Comparison of ENCODE assay signal across 8 mouse cellular contexts in genomic region chr15:79723439-79723838, GRCm38 (mm10). TPM values are rescaled to one million over a fixed set of nuclear protein-coding genes. Genes with fewer than 3 reads are reported as not detected.
DNase-seq lines count a peak whose midpoint lies in the region; ATAC-seq and TF ChIP-seq lines count a peak whose summit lies in the region.

No protein-coding gene starts in this region.

- DNase-seq in forebrain, embryonic 11.5 days (ENCODE audit: low spot score), result no peak
- DNase-seq in right cerebral cortex, postnatal 14 days, result peak; percentile 44
- no peak for DNase-seq in right cerebral cortex, postnatal 36 days (ENCODE audit: low spot score in 2 of 2)
- peak; percentile 25 for DNase-seq in embryo, embryonic 10.5 days (ENCODE audit: low spot score)
- DNase-seq in kidney, adult 2 months, result peak; percentile 70
- no peak for DNase-seq in urinary bladder, postnatal 25 days (ENCODE audit: low spot score)

- no peak for TF ChIP-seq POLR2A in kidney, adult 2 months (IDR thresholded peaks at IDR 0.05; ENCODE audit: low read depth, low read length)

- no peaks in the 10 kb centered on the region for H3K27me3 ChIP-seq in forebrain, embryonic 15.5 days
- H3K27me3 ChIP-seq in forebrain, embryonic 11.5 days (ENCODE audit: control insufficient read depth, insufficient read depth, low read length), result no peaks in the 10 kb centered on the region
- no peaks in the 10 kb centered on the region for H3K27me3 ChIP-seq in kidney, adult 2 months (replicated peaks; ENCODE audit: control insufficient read depth, insufficient read depth, low read length)
- H3K27me3 ChIP-seq in midbrain, embryonic 16.5 days (ENCODE audit: control insufficient read depth, insufficient read depth, low read depth, low read length), result no peaks in the 10 kb centered on the region

- TF ChIP-seq CTCF in kidney, adult 2 months (conservative IDR thresholded peaks at IDR 0.05; ENCODE audit: insufficient read depth, insufficient read length, low read depth, low read length), result peak; percentile 87

- 0 out of 2 replicates have a peak, but pooled peaks have one; percentile 17 for ATAC-seq in forebrain, embryonic 15.5 days (replicated peaks)
- ATAC-seq in forebrain, embryonic 11.5 days (replicated peaks; ENCODE audit: low FRiP score), result no peak
- ATAC-seq in midbrain, embryonic 16.5 days, result no peak

- H3K36me3 ChIP-seq in forebrain, embryonic 15.5 days, result peaks cover 65% of the 10 kb centered on the region
- H3K36me3 ChIP-seq in forebrain, embryonic 11.5 days (ENCODE audit: control insufficient read depth, insufficient read depth, low read length), result peaks cover 2% of the 10 kb centered on the region; the same call in 1 of the 2 replicates
- H3K36me3 ChIP-seq in kidney, adult 2 months (ENCODE audit: control insufficient read depth, insufficient read depth, low read length), result no peaks in the 10 kb centered on the region; the same call in 1 of the 2 replicates
- H3K36me3 ChIP-seq in midbrain, embryonic 16.5 days (ENCODE audit: control insufficient read depth, insufficient read depth, low read length), result peaks cover 49% of the 10 kb centered on the region

- WGBS in forebrain, embryonic 15.5 days, result 28% methylated on average over 1 of the region's 1 CpGs
- 24% methylated on average over 1 of the region's 1 CpGs for WGBS in forebrain, embryonic 11.5 days
- WGBS in kidney, adult 2 months, result 40% methylated on average over 1 of the region's 1 CpGs
- 12% methylated on average over 1 of the region's 1 CpGs for WGBS in midbrain, embryonic 16.5 days

- no peaks in the 10 kb centered on the region for H3K4me1 ChIP-seq in forebrain, embryonic 15.5 days
- no peaks in the 10 kb centered on the region for H3K4me1 ChIP-seq in forebrain, embryonic 11.5 days (replicated peaks; ENCODE audit: control insufficient read depth, insufficient read depth, low read length)
- H3K4me1 ChIP-seq in kidney, adult 2 months (ENCODE audit: control insufficient read depth, insufficient read depth, low read length), result no peaks in the 10 kb centered on the region
- no peaks in the 10 kb centered on the region for H3K4me1 ChIP-seq in midbrain, embryonic 16.5 days (ENCODE audit: control insufficient read depth, insufficient read depth, low read length)

- no peaks in the 10 kb centered on the region for H3K9me3 ChIP-seq in forebrain, embryonic 15.5 days
- no peaks in the 10 kb centered on the region for H3K9me3 ChIP-seq in forebrain, embryonic 11.5 days (ENCODE audit: control insufficient read depth, low read length)
- no peaks in the 10 kb centered on the region for H3K9me3 ChIP-seq in midbrain, embryonic 16.5 days (replicated peaks; ENCODE audit: control insufficient read depth, low read length, poor library complexity, severe bottlenecking)

- no peak overlapping the region for H3K4me2 ChIP-seq in forebrain, embryonic 15.5 days (replicated peaks)
- H3K4me2 ChIP-seq in forebrain, embryonic 11.5 days (ENCODE audit: low read depth, low read length, severe bottlenecking), result no peak overlapping the region
- H3K4me2 ChIP-seq in midbrain, embryonic 16.5 days (ENCODE audit: low read length), result no peak overlapping the region

- H3K27ac ChIP-seq in forebrain, embryonic 15.5 days (replicated peaks), result peak overlapping the region; percentile 34; the same call in 1 of the 2 replicates
- H3K27ac ChIP-seq in forebrain, embryonic 11.5 days (ENCODE audit: low read depth, low read length), result no peak overlapping the region
- H3K27ac ChIP-seq in kidney, adult 2 months (ENCODE audit: insufficient read depth, low read depth, low read length), result no peak overlapping the region
- peak overlapping the region; percentile 23 for H3K27ac ChIP-seq in midbrain, embryonic 16.5 days (ENCODE audit: low read length)

- no peak overlapping the region for H3K4me3 ChIP-seq in forebrain, embryonic 15.5 days
- H3K4me3 ChIP-seq in forebrain, embryonic 11.5 days (ENCODE audit: low read depth, low read length), result no peak overlapping the region
- no peak overlapping the region for H3K4me3 ChIP-seq in kidney, adult 2 months (ENCODE audit: insufficient read depth, low read depth, low read length)
- no peak overlapping the region for H3K4me3 ChIP-seq in midbrain, embryonic 16.5 days (ENCODE audit: low read depth, low read length)

- H3K9ac ChIP-seq in forebrain, embryonic 15.5 days (replicated peaks), result no peak overlapping the region
- H3K9ac ChIP-seq in forebrain, embryonic 11.5 days (ENCODE audit: low read length), result no peak overlapping the region
- H3K9ac ChIP-seq in midbrain, embryonic 16.5 days (ENCODE audit: low read depth, low read length), result no peak overlapping the region

RNA-seq across cellular contexts. Expression of gene Sun2, which starts 18.9 kb away (rescaled TPM):
- 10.5 and 11.6 TPM in 2 replicates for polyA plus RNA-seq in forebrain, embryonic 15.5 days (2015; fragmentation: Nextera tagmentation; extraction: Ambion mirVana)
- polyA plus RNA-seq in forebrain, embryonic 11.5 days (2014; fragmentation: Nextera tagmentation; extraction: Ambion mirVana), result 4.3 and 5.9 TPM in 2 replicates
- 31.5 and 31.9 TPM in 2 replicates for polyA plus RNA-seq in kidney, adult 2 months (2012; rRNA removed)
- 5.7 and 6.0 TPM in 2 replicates for polyA plus RNA-seq in midbrain, embryonic 16.5 days (2015; fragmentation: Nextera tagmentation; extraction: Ambion mirVana)

RNA-seq across cellular contexts. Expression of gene Gtpbp1, which starts 32.8 kb away (rescaled TPM):
- 53.9 and 58.0 TPM in 2 replicates for polyA plus RNA-seq in forebrain, embryonic 15.5 days (2015; fragmentation: Nextera tagmentation; extraction: Ambion mirVana)
- polyA plus RNA-seq in forebrain, embryonic 11.5 days (2014; fragmentation: Nextera tagmentation; extraction: Ambion mirVana), result 53.4 and 54.3 TPM in 2 replicates
- polyA plus RNA-seq in kidney, adult 2 months (2012; rRNA removed), result 29.9 and 35.3 TPM in 2 replicates
- 51.4 and 53.6 TPM in 2 replicates for polyA plus RNA-seq in midbrain, embryonic 16.5 days (2015; fragmentation: Nextera tagmentation; extraction: Ambion mirVana)

RNA-seq across cellular contexts. Expression of gene Josd1, which starts 35.7 kb away (rescaled TPM):
- polyA plus RNA-seq in forebrain, embryonic 15.5 days (2015; fragmentation: Nextera tagmentation; extraction: Ambion mirVana), result 23.3 and 26.8 TPM in 2 replicates
- 13.4 and 13.8 TPM in 2 replicates for polyA plus RNA-seq in forebrain, embryonic 11.5 days (2014; fragmentation: Nextera tagmentation; extraction: Ambion mirVana)
- 19.5 and 19.9 TPM in 2 replicates for polyA plus RNA-seq in kidney, adult 2 months (2012; rRNA removed)
- polyA plus RNA-seq in midbrain, embryonic 16.5 days (2015; fragmentation: Nextera tagmentation; extraction: Ambion mirVana), result 20.6 and 21.3 TPM in 2 replicates

RNA-seq across cellular contexts. Expression of gene Tomm22, which starts 52.8 kb away (rescaled TPM):
- 264 and 266 TPM in 2 replicates for polyA plus RNA-seq in forebrain, embryonic 15.5 days (2015; fragmentation: Nextera tagmentation; extraction: Ambion mirVana)
- 271 and 288 TPM in 2 replicates for polyA plus RNA-seq in forebrain, embryonic 11.5 days (2014; fragmentation: Nextera tagmentation; extraction: Ambion mirVana)
- 38.2 and 52.5 TPM in 2 replicates for polyA plus RNA-seq in kidney, adult 2 months (2012; rRNA removed)
- 233 and 237 TPM in 2 replicates for polyA plus RNA-seq in midbrain, embryonic 16.5 days (2015; fragmentation: Nextera tagmentation; extraction: Ambion mirVana)

RNA-seq across cellular contexts. Expression of gene Dnal4, which starts 54.2 kb away (rescaled TPM):
- polyA plus RNA-seq in forebrain, embryonic 15.5 days (2015; fragmentation: Nextera tagmentation; extraction: Ambion mirVana), result 94.8 and 99.9 TPM in 2 replicates
- 63.9 and 76.7 TPM in 2 replicates for polyA plus RNA-seq in forebrain, embryonic 11.5 days (2014; fragmentation: Nextera tagmentation; extraction: Ambion mirVana)
- polyA plus RNA-seq in kidney, adult 2 months (2012; rRNA removed), result 54.3 and 57.8 TPM in 2 replicates
- polyA plus RNA-seq in midbrain, embryonic 16.5 days (2015; fragmentation: Nextera tagmentation; extraction: Ambion mirVana), result 69.0 and 76.5 TPM in 2 replicates

Comparison
In these comparisons a context has a peak if more than half of its experiments do, and no peak if none do; other contexts are left out.
1. H3K27ac ChIP-seq: peak in forebrain, embryonic 15.5 days (single experiment) and midbrain, embryonic 16.5 days (single experiment); none in forebrain, embryonic 11.5 days (single experiment) and kidney, adult 2 months (single experiment).
2. DNase-seq: peak in right cerebral cortex, postnatal 14 days (single experiment), embryo, embryonic 10.5 days (single experiment) and kidney, adult 2 months (single experiment); none in forebrain, embryonic 11.5 days (single experiment), right cerebral cortex, postnatal 36 days (0 of 2) and urinary bladder, postnatal 25 days (single experiment).